Mouse (Mus musculus): ENCODE measurements around the gene Acbd4. TPM values are rescaled to one million over a fixed set of nuclear protein-coding genes. Genes with fewer than 3 reads are reported as not detected.

The Acbd4 gene
- polyA plus RNA-seq, 1 experiment = 40.7 TPM

DNA sequence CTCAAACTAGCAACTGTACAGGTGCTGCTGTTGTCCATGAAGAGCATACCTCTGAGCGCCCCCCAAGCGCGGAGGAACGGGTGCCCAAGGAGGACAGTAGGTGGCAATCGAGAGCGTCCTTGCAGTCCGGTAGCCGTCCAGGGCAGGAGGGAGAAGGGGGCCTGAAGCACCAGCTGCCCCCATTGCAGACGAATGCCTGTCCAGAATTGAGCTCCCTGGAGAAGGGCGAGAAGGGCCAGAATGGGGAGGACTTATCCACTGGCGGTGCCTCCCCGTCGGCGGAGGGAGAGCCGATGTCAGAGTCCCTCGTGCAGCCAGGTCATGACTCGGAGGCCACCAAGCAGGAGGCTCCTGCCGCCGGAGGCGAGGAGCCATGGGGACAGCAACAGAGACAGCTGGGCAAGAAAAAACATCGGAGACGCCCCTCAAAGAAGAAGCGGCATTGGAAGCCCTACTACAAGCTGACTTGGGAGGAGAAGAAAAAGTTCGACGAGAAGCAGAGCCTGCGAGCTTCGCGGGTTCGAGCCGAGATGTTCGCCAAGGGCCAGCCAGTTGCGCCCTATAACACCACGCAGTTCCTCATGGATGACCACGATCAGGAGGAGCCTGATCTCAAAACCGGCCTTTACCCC is 15.6 kb downstream of the Acbd4 start:
- H3K4me3 ChIP-seq (ENCODE audit: insufficient read depth, low read length) = peak overlapping the region; percentile 68
- H3K27ac ChIP-seq (ENCODE audit: insufficient read depth, low read length) = peak overlapping the region; percentile 82
- H3K4me1 ChIP-seq (ENCODE audit: control insufficient read depth, insufficient read depth, low read length) = no peaks in the 10 kb centered on the region; the same call in 1 of the 2 replicates
- peak; percentile 58 for TF ChIP-seq CTCF (IDR thresholded peaks at IDR 0.05; ENCODE audit: extremely low read depth, insufficient read depth, low read length)
- TF ChIP-seq POLR2A (IDR thresholded peaks at IDR 0.05; ENCODE audit: extremely low read depth, insufficient read depth, low read length) = no peak; the same call in 1 of the 2 replicates

DNA sequence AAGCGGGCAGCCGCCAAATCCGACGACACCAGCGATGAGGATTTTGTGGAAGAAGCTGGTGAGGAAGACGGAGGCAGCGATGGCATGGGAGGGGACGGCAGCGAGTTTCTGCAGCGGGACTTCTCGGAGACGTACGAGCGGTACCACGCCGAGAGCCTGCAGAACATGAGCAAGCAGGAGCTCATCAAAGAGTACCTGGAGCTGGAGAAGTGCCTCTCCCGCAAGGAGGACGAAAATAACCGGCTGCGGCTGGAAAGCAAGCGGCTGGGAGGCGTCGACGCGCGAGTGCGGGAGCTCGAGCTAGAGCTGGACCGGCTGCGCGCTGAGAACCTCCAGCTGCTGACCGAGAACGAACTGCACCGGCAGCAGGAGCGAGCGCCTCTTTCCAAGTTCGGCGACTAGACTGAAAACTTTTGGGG is 16.1 kb downstream of the Acbd4 start:
- Histone ChIP-seq H3K4me1 (ENCODE audit: control insufficient read depth, insufficient read depth, low read length) (no peaks in the 10 kb centered on the region; the same call in 1 of the 2 replicates), H3K4me3 (ENCODE audit: insufficient read depth, low read length) (peak overlapping the region; percentile 68), H3K27ac (ENCODE audit: insufficient read depth, low read length) (peak overlapping the region; percentile 82; the same call in 1 of the 2 replicates)
- TF ChIP-seq POLR2A (IDR thresholded peaks at IDR 0.05; ENCODE audit: extremely low read depth, insufficient read depth, low read length) = no peak
- no peak for TF ChIP-seq CTCF (IDR thresholded peaks at IDR 0.05; ENCODE audit: extremely low read depth, insufficient read depth, low read length)

DNA sequence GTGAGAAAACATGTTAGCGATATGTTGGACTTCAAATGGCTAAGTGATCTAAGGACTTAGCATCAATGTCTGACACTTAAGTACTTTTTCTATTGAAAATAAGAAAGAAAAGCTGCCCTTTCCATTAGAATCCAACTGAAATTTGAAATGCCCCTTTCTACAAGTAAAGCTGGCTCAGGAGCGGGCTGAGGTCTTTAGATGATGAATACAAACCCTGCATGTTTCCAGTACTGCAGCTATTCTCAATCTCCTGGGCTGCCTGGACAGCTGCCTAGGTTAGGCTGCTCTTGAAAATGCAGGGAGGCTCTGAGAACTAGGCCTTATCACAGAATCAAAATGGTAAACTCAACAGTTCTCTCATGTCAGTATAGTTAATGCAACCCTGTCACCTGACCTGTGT is 17.4 kb downstream of the Acbd4 start:
- TF ChIP-seq POLR2A (IDR thresholded peaks at IDR 0.05; ENCODE audit: extremely low read depth, insufficient read depth, low read length) (no peak), CTCF (IDR thresholded peaks at IDR 0.05; ENCODE audit: extremely low read depth, insufficient read depth, low read length) (no peak)
- H3K4me3 ChIP-seq (ENCODE audit: insufficient read depth, low read length) = no peak overlapping the region
- H3K4me1 ChIP-seq (ENCODE audit: control insufficient read depth, insufficient read depth, low read length) = no peaks in the 10 kb centered on the region; the same call in 1 of the 2 replicates
- H3K27ac ChIP-seq (ENCODE audit: insufficient read depth, low read length) = no peak overlapping the region

DNA sequence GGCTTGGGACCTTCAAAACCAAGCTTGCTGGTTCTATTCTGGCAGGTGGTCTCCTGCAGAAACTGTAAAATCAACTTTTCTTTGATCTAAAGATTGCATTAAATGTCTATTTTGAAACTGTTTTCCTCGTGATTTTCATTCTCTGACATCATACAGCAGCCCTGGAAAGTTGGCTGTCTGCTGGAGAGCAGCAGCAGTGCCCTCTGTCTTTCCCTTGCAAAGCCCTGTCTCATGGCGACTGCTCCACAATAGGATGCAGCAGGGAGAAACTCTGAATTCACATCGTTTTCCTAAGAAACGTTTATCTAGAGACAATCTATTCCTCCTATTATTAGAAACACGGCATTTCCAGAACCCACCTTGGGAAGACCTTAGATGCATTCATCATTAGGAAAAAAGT is 18.1 kb downstream of the Acbd4 start:
- TF ChIP-seq CTCF (IDR thresholded peaks at IDR 0.05; ENCODE audit: extremely low read depth, insufficient read depth, low read length) = no peak
- no peak for TF ChIP-seq POLR2A (IDR thresholded peaks at IDR 0.05; ENCODE audit: extremely low read depth, insufficient read depth, low read length)
- H3K27ac ChIP-seq (ENCODE audit: insufficient read depth, low read length) = no peak overlapping the region
- no peak overlapping the region for H3K4me3 ChIP-seq (ENCODE audit: insufficient read depth, low read length)
- no peaks in the 10 kb centered on the region; the same call in 1 of the 2 replicates for H3K4me1 ChIP-seq (ENCODE audit: control insufficient read depth, insufficient read depth, low read length)

DNA sequence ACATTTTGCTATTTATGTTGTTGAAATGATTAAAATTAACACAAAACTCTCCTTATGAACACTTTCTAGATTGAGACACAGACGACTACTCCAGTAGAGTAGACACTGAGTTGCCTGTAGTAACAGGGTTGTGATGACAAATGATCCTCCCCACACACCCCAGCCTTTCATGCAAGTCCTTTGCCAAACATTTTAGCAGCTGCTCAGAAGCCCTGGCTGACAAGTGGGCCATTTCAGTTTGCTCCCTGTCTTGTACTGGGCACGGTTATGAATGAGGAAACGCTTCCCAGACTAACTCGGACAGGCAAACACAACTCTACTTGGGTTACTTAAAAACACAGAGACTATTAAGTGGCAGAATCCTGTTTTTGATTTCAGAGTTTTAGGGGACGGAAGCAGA is 18.8 kb downstream of the Acbd4 start:
- Histone ChIP-seq H3K4me1 (ENCODE audit: control insufficient read depth, insufficient read depth, low read length) (no peaks in the 10 kb centered on the region), H3K4me3 (ENCODE audit: insufficient read depth, low read length) (no peak overlapping the region), H3K27ac (ENCODE audit: insufficient read depth, low read length) (no peak overlapping the region)
- no peak for TF ChIP-seq POLR2A (IDR thresholded peaks at IDR 0.05; ENCODE audit: extremely low read depth, insufficient read depth, low read length)
- TF ChIP-seq CTCF (IDR thresholded peaks at IDR 0.05; ENCODE audit: extremely low read depth, insufficient read depth, low read length) = no peak

DNA sequence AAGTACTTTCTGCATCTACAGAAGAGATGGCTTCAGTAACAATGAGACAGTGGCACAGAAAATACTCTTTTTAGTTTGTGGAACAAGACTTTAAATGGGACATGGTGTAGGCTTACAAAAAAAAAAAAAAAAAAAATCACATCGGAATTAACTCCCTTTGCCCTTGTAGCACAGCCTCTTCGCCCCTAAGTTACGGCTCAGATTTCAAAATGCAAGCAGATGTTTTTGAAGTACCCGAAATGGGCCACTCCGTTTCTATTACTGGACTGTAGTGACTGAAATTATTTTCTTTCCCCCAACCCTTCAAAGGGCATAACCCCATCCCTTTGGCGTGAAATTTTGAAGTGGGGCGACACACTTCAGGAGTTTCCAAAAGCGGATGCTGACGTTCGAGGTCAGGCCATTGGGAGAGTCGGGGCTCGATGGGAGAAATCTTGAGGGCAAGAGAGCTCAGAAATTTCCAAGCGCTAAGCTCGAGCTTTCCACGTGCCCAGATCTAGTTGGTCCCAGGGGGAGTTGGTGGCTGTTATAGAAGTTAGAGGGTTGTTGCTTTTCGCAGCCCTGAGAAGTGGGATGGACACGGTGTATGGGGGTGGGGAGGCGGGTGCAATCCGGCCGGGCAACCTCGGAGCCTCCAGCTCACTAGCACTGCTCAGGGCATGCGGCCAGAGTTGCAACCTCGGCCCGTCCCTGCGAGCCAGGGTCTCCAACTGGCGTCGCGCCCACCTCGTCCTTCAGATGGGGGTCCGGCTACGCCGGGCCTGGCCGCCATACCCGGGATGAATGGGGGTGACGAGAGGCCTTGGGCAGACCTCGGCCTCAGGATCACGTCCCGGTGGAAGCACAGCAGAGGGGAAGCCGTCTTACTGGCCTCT is 30.5 kb downstream of the Acbd4 start, which contains the start of gene Hexim2:
Gene Hexim2 (plus strand): TSS at position 729 of the 875 bp plus-strand sequence.
- Histone ChIP-seq H3K27ac (ENCODE audit: insufficient read depth, low read length) (peak within 1 kb of the TSS; percentile 98), H3K4me3 (ENCODE audit: insufficient read depth, low read length) (peak within 1 kb of the TSS; percentile 86), H3K4me1 (ENCODE audit: control insufficient read depth, insufficient read depth, low read length) (peaks cover 3% of the 10 kb centered on the region; the same call in 1 of the 2 replicates)
- no peak for TF ChIP-seq CTCF (IDR thresholded peaks at IDR 0.05; ENCODE audit: extremely low read depth, insufficient read depth, low read length)
- TF ChIP-seq POLR2A (IDR thresholded peaks at IDR 0.05; ENCODE audit: extremely low read depth, insufficient read depth, low read length) = no peak

DNA sequence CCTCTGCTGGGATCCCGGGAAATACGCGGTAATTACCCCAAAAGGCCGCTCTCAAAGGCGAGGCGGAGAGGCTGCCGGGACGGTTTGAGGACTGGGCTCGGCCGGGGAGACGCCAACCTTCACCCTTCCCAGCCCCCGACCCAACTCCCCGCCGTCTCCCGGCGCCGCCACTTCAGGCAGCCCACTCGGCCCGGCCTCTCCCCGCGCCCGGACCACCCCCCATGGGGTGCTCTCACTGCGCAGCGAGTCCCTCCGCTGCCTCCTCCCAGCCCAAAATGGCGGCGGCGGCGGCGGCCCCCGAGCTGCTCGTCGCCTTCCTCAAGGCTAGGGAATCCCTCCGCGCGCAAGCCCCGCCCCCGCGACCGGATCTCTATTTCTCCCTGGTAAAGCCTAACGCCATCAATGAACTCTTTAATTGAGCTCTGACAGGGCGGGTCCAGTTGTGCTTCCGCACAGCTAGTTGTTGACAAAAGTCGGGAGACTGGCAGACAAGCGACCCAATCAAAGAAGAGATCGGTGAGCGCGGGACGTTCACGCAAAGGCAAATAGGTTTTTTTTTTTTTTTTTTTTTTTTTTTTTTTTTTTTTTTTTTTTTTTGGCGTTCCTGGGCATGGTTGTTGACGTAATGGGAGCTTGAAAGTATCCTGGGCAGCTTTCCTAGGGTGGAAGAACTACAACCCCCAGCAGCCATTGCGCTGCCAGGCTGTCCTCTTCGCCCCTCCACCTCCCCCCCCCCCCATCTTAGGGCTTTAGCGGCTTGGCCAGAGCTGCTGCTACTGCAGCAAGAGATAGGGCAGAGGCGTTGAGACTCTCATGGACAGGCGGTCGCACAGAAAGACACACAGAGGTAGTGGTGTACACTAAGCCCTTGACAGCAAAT is 31.3 kb downstream of the Acbd4 start:
- Histone ChIP-seq H3K27ac (ENCODE audit: insufficient read depth, low read length) (peak overlapping the region; percentile 98), H3K4me3 (ENCODE audit: insufficient read depth, low read length) (peak overlapping the region; percentile 86), H3K4me1 (ENCODE audit: control insufficient read depth, insufficient read depth, low read length) (peaks cover 3% of the 10 kb centered on the region; the same call in 1 of the 2 replicates)
- TF ChIP-seq CTCF (IDR thresholded peaks at IDR 0.05; ENCODE audit: extremely low read depth, insufficient read depth, low read length) (no peak), POLR2A (IDR thresholded peaks at IDR 0.05; ENCODE audit: extremely low read depth, insufficient read depth, low read length) (peak; percentile 85)

DNA sequence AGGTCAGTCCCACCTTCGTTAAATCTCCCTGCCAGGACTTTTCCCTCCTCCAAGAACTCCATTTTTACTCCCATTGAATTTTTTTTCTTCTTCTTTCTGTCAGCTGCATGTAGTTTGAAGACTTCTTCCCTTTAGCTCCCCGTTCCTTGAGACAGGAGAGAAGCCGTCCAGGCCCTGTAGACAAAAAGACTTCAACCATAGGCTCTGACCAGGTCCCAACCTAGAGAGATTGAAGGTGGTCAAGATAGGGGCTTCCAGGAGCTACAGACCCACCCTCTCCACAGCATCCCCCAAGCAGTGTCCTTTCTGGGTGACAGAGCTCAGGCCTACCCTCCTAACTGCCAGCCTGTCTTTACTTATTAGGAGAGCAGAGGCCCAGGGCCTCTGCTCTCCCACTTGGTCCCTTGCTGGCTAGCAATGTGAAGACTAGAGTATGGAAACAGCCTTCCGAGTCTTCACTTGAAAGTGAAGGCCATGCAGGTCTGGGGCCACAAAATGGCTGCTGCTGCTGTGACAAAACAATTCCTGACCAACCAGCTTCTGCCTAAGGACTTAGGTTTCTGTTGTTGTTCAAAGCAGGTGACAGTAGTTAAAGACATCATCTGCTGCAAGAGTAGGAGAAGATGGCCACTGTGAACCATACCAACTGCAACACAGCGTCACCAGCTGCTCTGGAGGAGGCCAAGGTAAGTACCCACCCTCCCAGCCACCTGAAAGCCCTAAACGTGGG is 32.1 kb downstream of the Acbd4 start:
- Histone ChIP-seq H3K27ac (ENCODE audit: insufficient read depth, low read length) (peak overlapping the region; percentile 85), H3K4me1 (ENCODE audit: control insufficient read depth, insufficient read depth, low read length) (peaks cover 3% of the 10 kb centered on the region; the same call in 1 of the 2 replicates), H3K4me3 (ENCODE audit: insufficient read depth, low read length) (peak overlapping the region; percentile 29)
- TF ChIP-seq CTCF (IDR thresholded peaks at IDR 0.05; ENCODE audit: extremely low read depth, insufficient read depth, low read length) = no peak
- no peak for TF ChIP-seq POLR2A (IDR thresholded peaks at IDR 0.05; ENCODE audit: extremely low read depth, insufficient read depth, low read length)
